Mouse (Mus musculus) adrenal gland, adult 2 months (tissue): ENCODE measurements around the gene Nat10. TPM values are rescaled to one million over a fixed set of nuclear protein-coding genes. Genes with fewer than 3 reads are reported as not detected.

ENCODE experiments used
- polyA plus RNA-seq: library from polyadenylated mRNA; depleted of rRNA; stranded (reverse); fragments of >200 nt; gene quantifications from 2 replicates; pipeline ENCODE4 v1.2.3, GENCODE M21; 2012; rRNA removed
- total RNA-seq, 2 experiments: library from RNA; stranded (reverse); gene quantifications; 2 replicates each; pipeline ENCODE4 v1.2.3; 2021

Gene Nat10
- total and polyA plus RNA-seq, 3 experiments, result 38.5 to 58.2 (median 56.8) TPM

Other genes starting within 250 kb of the Nat10 start
- 10 to 100 TPM in 1 of 2 experiments, 1 to 10 TPM in 1; 6.3 to 36.7 TPM for gene Abtb2, start 195.0 kb downstream of the Nat10 start, total RNA-seq
- 46.1 and 72.3 TPM in 2 replicates for gene Abtb2, start 195.0 kb downstream of the Nat10 start, polyA plus RNA-seq
- gene Caprin1, start 36.4 kb upstream of the Nat10 start, total RNA-seq, result 100 to 1,000 TPM; 356 to 495 TPM
- 224 and 272 TPM in 2 replicates for gene Caprin1, start 36.4 kb upstream of the Nat10 start, polyA plus RNA-seq
- 10 to 100 TPM; 19.1 to 31.8 TPM for gene Lmo2, start 196.7 kb upstream of the Nat10 start, total RNA-seq
- 24.0 and 26.7 TPM in 2 replicates for gene Lmo2, start 196.7 kb upstream of the Nat10 start, polyA plus RNA-seq